Mouse (Mus musculus) stomach, postnatal 0 days (tissue): Measurements from ENCODE around the gene Defb36. TPM values are rescaled to one million over a fixed set of nuclear protein-coding genes. Genes with fewer than 3 reads are reported as not detected.
A peak's percentile ranks its signal among the peaks of the same experiment; 100 is the strongest.

ENCODE experiments used
- ATAC-seq: fragments of 200-750 bp; cut with Nextera tagmentation; 2 replicates; pipeline ENCODE4 v1.8.0; 2017; ENCODE audit not compliant: low FRiP score, low TSS enrichment
- DNase-seq: peaks from one replicate; pipeline ENCODE4 v3.0.0-alpha.2; 2016; ENCODE audit warnings: low spot score
- H3K27ac ChIP-seq: fragments of 300-500 bp; sonication (generic); replicated peaks from 2 replicates; pipeline ENCODE4 v1.5.1; 2014; ENCODE audit warnings: mild to moderate bottlenecking, control low read depth
- H3K27me3 ChIP-seq: fragments of 300-500 bp; sonication (generic); 2 replicates; pipeline ENCODE4 v1.6.1; 2014; ENCODE audit warnings: low read length; ENCODE audit not compliant: control insufficient read depth, insufficient read depth
- H3K36me3 ChIP-seq: fragments of 300-500 bp; sonication (generic); 2 replicates; pipeline ENCODE4 v1.6.1; 2014; ENCODE audit warnings: low read length, mixed read lengths; ENCODE audit not compliant: control insufficient read depth, insufficient read depth
- H3K4me1 ChIP-seq: fragments of 300-500 bp; sonication (generic); replicated peaks from 2 replicates; pipeline ENCODE4 v1.6.1; 2014; ENCODE audit warnings: antibody characterized with exemption; ENCODE audit not compliant: control insufficient read depth, insufficient read depth
- H3K4me2 ChIP-seq: fragments of 300-500 bp; sonication (generic); replicated peaks from 2 replicates; pipeline ENCODE4 v1.6.1; 2014; ENCODE audit warnings: low read depth, mild to moderate bottlenecking, control low read depth, moderate library complexity
- H3K4me3 ChIP-seq: fragments of 300-500 bp; sonication (generic); 2 replicates; pipeline ENCODE4 v1.5.1; 2014; ENCODE audit warnings: low read depth, low read length, control low read depth
- H3K9ac ChIP-seq: fragments of 300-500 bp; sonication (generic); 2 replicates; pipeline ENCODE4 v1.6.1; 2014; ENCODE audit warnings: mild to moderate bottlenecking, low read length, control low read depth, mixed read lengths
- H3K9me3 ChIP-seq: fragments of 300-500 bp; sonication (generic); 2 replicates; pipeline ENCODE4 v1.6.1; 2016; ENCODE audit warnings: low read length; ENCODE audit not compliant: control insufficient read depth
- CTCF ChIP-seq: IDR thresholded peaks from 2 replicates; pipeline ENCODE4 v1.5.1; 2016; ENCODE audit warnings: antibody characterized with exemption, low read depth, mild to moderate bottlenecking, moderate library complexity
- EP300 ChIP-seq: optimal IDR thresholded peaks from 2 replicates; pipeline ENCODE3; 2016; ENCODE audit warnings: antibody characterized with exemption
- WGBS: fragments of 180-500 bp; shearing (Covaris S2); extraction: QIAGEN DNeasy Blood & Tissue Kit; methylation state at CpG from one replicate; pipeline ENCODE4 v1.1.7; 2014; 5-methylcytosine and 5-hydroxymethylcytosine counted together
- polyA plus RNA-seq: library from polyadenylated mRNA; unstranded; fragments of >200 nt; fragmentation: Nextera tagmentation; extraction: Ambion mirVana; gene quantifications from 2 replicates; pipeline ENCODE4 v1.2.1, GENCODE M21; 2015

Defb36 gene
- polyA plus RNA-seq, 1 experiment from 2014 or later, result 0.23 TPM

- TF ChIP-seq EP300, result no peak
- TF ChIP-seq CTCF, result peak; percentile 95
- H3K36me3 ChIP-seq, result no peaks in the 10 kb centered on the region
- no peaks in the 10 kb centered on the region for H3K9me3 ChIP-seq
- no peak overlapping the region for H3K9ac ChIP-seq
- H3K4me2 ChIP-seq, result no peak overlapping the region
- H3K4me3 ChIP-seq, result no peak overlapping the region
- no peaks in the 10 kb centered on the region for H3K27me3 ChIP-seq
- no peak overlapping the region for H3K27ac ChIP-seq
- peak; percentile 38 for DNase-seq
- WGBS, result 10% methylated on average over 7 of the region's 7 CpGs
- no peaks in the 10 kb centered on the region for H3K4me1 ChIP-seq
- peak; percentile 80; the same call in 1 of the 2 replicates for ATAC-seq
These were observed 11.4 kb downstream of the Defb36 start for GRCm38 (mm10) chr2:152615563-152615962.

GRCm38 (mm10) chr2:152616470-152616869 lies 12.3 kb downstream of the Defb36 start:
- H3K9me3 ChIP-seq, result no peaks in the 10 kb centered on the region
- ATAC-seq, result no peak
- no peak for DNase-seq
- no peak overlapping the region for H3K9ac ChIP-seq
- no peak overlapping the region for H3K27ac ChIP-seq
- no peak overlapping the region for H3K4me3 ChIP-seq
- H3K36me3 ChIP-seq, result no peaks in the 10 kb centered on the region
- no peaks in the 10 kb centered on the region for H3K27me3 ChIP-seq
- 71% methylated on average over 6 of the region's 6 CpGs for WGBS
- H3K4me1 ChIP-seq, result no peaks in the 10 kb centered on the region
- no peak for TF ChIP-seq EP300
- TF ChIP-seq CTCF, result no peak
- no peak overlapping the region for H3K4me2 ChIP-seq

- no peak overlapping the region for H3K9ac ChIP-seq
- 64% methylated on average over 5 of the region's 5 CpGs for WGBS
- no peaks in the 10 kb centered on the region for H3K36me3 ChIP-seq
- no peak overlapping the region for H3K4me2 ChIP-seq
- H3K27me3 ChIP-seq, result no peaks in the 10 kb centered on the region
- no peaks in the 10 kb centered on the region for H3K9me3 ChIP-seq
- H3K4me3 ChIP-seq, result no peak overlapping the region
- TF ChIP-seq EP300 (no peak), CTCF (peak; percentile 60)
- no peak overlapping the region for H3K27ac ChIP-seq
- no peak for DNase-seq
- no peak for ATAC-seq
- H3K4me1 ChIP-seq, result no peaks in the 10 kb centered on the region
These were observed 13.2 kb downstream of the Defb36 start for GRCm38 (mm10) chr2:152617374-152617773.

- Histone ChIP-seq H3K9ac (no peak overlapping the region), H3K27me3 (no peaks in the 10 kb centered on the region), H3K4me1 (no peaks in the 10 kb centered on the region), H3K4me2 (no peak overlapping the region), H3K27ac (no peak overlapping the region), H3K36me3 (no peaks in the 10 kb centered on the region), H3K4me3 (no peak overlapping the region), H3K9me3 (no peaks in the 10 kb centered on the region)
- ATAC-seq, result no peak
- no peak for DNase-seq
- WGBS, result 58% methylated on average over 9 of the region's 9 CpGs
- TF ChIP-seq EP300 (no peak), CTCF (no peak)
These were observed 16.4 kb downstream of the Defb36 start for GRCm38 (mm10) chr2:152620367-152621134.

GRCm38 (mm10) chr2:152622151-152622550 lies 18.0 kb downstream of the Defb36 start:
- 86% methylated on average over 13 of the region's 13 CpGs for WGBS
- H3K9me3 ChIP-seq, result no peaks in the 10 kb centered on the region
- H3K4me3 ChIP-seq, result no peak overlapping the region
- H3K9ac ChIP-seq, result no peak overlapping the region
- H3K27me3 ChIP-seq, result no peaks in the 10 kb centered on the region
- DNase-seq (no peak), ATAC-seq (no peak)
- H3K4me2 ChIP-seq, result no peak overlapping the region
- no peaks in the 10 kb centered on the region for H3K36me3 ChIP-seq
- TF ChIP-seq EP300, result no peak
- TF ChIP-seq CTCF, result no peak
- H3K4me1 ChIP-seq, result no peaks in the 10 kb centered on the region
- H3K27ac ChIP-seq, result no peak overlapping the region

GRCm38 (mm10) chr2:152622953-152623352 lies 18.8 kb downstream of the Defb36 start, which contains the start of gene Defb25:
Gene Defb25, minus strand, starts transcription at chr2:152623053.
- no peak for DNase-seq
- Histone ChIP-seq H3K36me3 (no peaks in the 10 kb centered on the region), H3K4me2 (no peak within 1 kb of the TSS), H3K9me3 (no peaks in the 10 kb centered on the region), H3K9ac (no peak within 1 kb of the TSS), H3K4me1 (no peaks in the 10 kb centered on the region), H3K4me3 (no peak within 1 kb of the TSS), H3K27ac (no peak within 1 kb of the TSS), H3K27me3 (no peaks in the 10 kb centered on the region)
- 79% methylated on average over 7 of the region's 7 CpGs for WGBS
- no peak for ATAC-seq
- no peak for TF ChIP-seq CTCF
- no peak for TF ChIP-seq EP300
